Mouse (Mus musculus) ES-E14 (cell line): ENCODE data around the gene Ube4a.

ENCODE experiments used
- HCFC1 ChIP-seq: IDR thresholded peaks from 2 replicates; pipeline ENCODE4 v1.6.1; 2012; ENCODE audit warnings: low read length, inconsistent platforms, borderline replicate concordance; ENCODE audit not compliant: insufficient read depth
- MAFK ChIP-seq: IDR thresholded peaks from 2 replicates; pipeline ENCODE4 v1.6.1; 2014; ENCODE audit warnings: mild to moderate bottlenecking, low read depth, low read length, inconsistent platforms; ENCODE audit not compliant: insufficient read depth
- ZNF384 ChIP-seq: IDR thresholded peaks from 2 replicates; pipeline ENCODE4 v1.6.1; 2012; ENCODE audit warnings: low read depth, low read length, inconsistent platforms

DNA sequence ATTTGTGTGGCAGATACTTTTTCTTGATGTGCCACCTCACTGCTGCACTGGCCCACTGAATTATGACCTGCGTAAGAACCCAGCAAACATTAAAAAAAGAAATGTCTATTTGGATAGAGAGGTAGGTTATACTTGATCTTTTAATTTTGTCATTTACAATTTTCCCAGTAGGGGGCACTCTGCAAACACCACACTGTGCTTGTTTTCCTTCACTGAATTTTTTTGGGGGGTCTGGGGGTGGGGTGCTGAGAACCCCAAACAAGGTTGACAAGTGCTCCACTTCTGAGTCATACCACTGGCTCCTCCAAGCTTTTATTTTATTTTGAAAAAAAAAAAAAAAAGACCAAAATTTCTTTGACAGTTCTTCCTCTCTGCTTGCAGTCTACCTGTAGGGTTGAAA, 4.0 kb upstream of the Ube4a start:
- TF ChIP-seq HCFC1 (no peak), ZNF384 (no peak), MAFK (no peak)
